Mouse (Mus musculus) liver, embryonic 14.5 days (tissue): ENCODE results near the gene St6galnac5. TPM values are rescaled to one million over a fixed set of nuclear protein-coding genes. Genes with fewer than 3 reads are reported as not detected.

ENCODE experiments used
- ATAC-seq: fragments of 200-750 bp; cut with Nextera tagmentation; 2 replicates; pipeline ENCODE4 v1.8.0; 2017; ENCODE audit warnings: moderate number of reproducible peaks, mild to moderate bottlenecking, moderate library complexity; ENCODE audit not compliant: insufficient read depth
- DNase-seq, 3 experiments: peaks; one replicate each; pipeline ENCODE4 v3.0.0-alpha.2; 2012 to 2013; ENCODE audit warnings: low read depth in 3 of 3, low spot score in 3 of 3
- H3K27ac ChIP-seq: fragments of 300-500 bp; sonication (generic); 2 replicates; pipeline ENCODE4 v1.5.1; 2014; ENCODE audit warnings: moderate library complexity, mild to moderate bottlenecking, control low read depth, inconsistent platforms
- H3K27me3 ChIP-seq: fragments of 300-500 bp; sonication (generic); 2 replicates; pipeline ENCODE4 v1.6.1; 2014; ENCODE audit warnings: mild to moderate bottlenecking, low read length, moderate library complexity; ENCODE audit not compliant: control insufficient read depth, insufficient read depth
- H3K36me3 ChIP-seq: fragments of 300-500 bp; sonication (generic); replicated peaks from 2 replicates; pipeline ENCODE4 v1.6.1; 2014; ENCODE audit warnings: low read depth; ENCODE audit not compliant: control insufficient read depth, insufficient read depth
- H3K4me1 ChIP-seq, 2 experiments: fragments of 200-500 bp in 1 of 2; fragments of 300-500 bp in 1 of 2; sonication (generic) in 1 of 2; replicated peaks; 2 replicates each; pipeline ENCODE4 v1.6.1; 2012 to 2014; ENCODE audit warnings: antibody characterized with exemption in 1 of 2, inconsistent platforms in 1 of 2, low read length in 1 of 2; ENCODE audit not compliant: control insufficient read depth in 2 of 2, insufficient read depth in 2 of 2
- H3K4me2 ChIP-seq: fragments of 300-500 bp; sonication (generic); 2 replicates; pipeline ENCODE4 v1.6.1; 2014; ENCODE audit warnings: low read depth, mild to moderate bottlenecking, control low read depth, moderate library complexity
- H3K4me3 ChIP-seq, 2 experiments: fragments of 200-500 bp in 1 of 2; fragments of 300-500 bp in 1 of 2; sonication (generic) in 1 of 2; 2 replicates each; pipeline ENCODE4 v1.5.1; 2012 to 2014; ENCODE audit warnings: low read depth in 2 of 2, low read length in 2 of 2, mild to moderate bottlenecking in 2 of 2, control low read depth in 1 of 2, inconsistent platforms in 1 of 2, moderate library complexity in 1 of 2; ENCODE audit not compliant: insufficient read depth in 1 of 2
- H3K9ac ChIP-seq: fragments of 300-500 bp; sonication (generic); replicated peaks from 2 replicates; pipeline ENCODE4 v1.6.1; 2014; ENCODE audit warnings: mild to moderate bottlenecking, control low read depth, moderate library complexity
- H3K9me3 ChIP-seq: fragments of 300-500 bp; sonication (generic); 2 replicates; pipeline ENCODE4 v1.6.1; 2016; ENCODE audit warnings: low read length, mixed read lengths; ENCODE audit not compliant: control insufficient read depth
- CTCF ChIP-seq: IDR thresholded peaks from 2 replicates; pipeline ENCODE4 v1.5.1; 2016; ENCODE audit warnings: antibody characterized with exemption, low read depth, control low read depth
- EP300 ChIP-seq: IDR thresholded peaks from 2 replicates; pipeline ENCODE4 v1.6.1; 2016; ENCODE audit warnings: antibody characterized with exemption, low read depth
- WGBS: fragments of 180-500 bp; shearing (Covaris S2); extraction: QIAGEN DNeasy Blood & Tissue Kit; methylation state at CpG from one replicate; pipeline ENCODE4 v1.1.7; 2014; ENCODE audit not compliant: insufficient replicate concordance; 5-methylcytosine and 5-hydroxymethylcytosine counted together
- polyA plus RNA-seq, 2 experiments: library from polyadenylated mRNA; depleted of rRNA in 1 of 2; stranded (reverse) in 1 of 2; unstranded in 1 of 2; fragments of >200 nt; fragmentation: Nextera tagmentation in 1 of 2; extraction: Ambion mirVana in 1 of 2; gene quantifications; 2 replicates each; pipeline versions ENCODE4 v1.2.1 to v1.2.3; 2012 to 2014

Gene St6galnac5
- polyA plus RNA-seq, 2 experiments: 0.01 TPM; not detected in 1

- Histone ChIP-seq H3K4me3 (no peak overlapping the region), H3K9ac (no peak overlapping the region), H3K4me1 (peaks cover 6 to 31% of the 10 kb centered on the region in 2 experiments), H3K9me3 (no peaks in the 10 kb centered on the region), H3K27me3 (no peaks in the 10 kb centered on the region), H3K27ac (no peak overlapping the region), H3K36me3 (no peaks in the 10 kb centered on the region), H3K4me2 (no peak overlapping the region)
- DNase-seq: no peak
- 74% methylated on average over 11 of the region's 11 CpGs for WGBS
- TF ChIP-seq CTCF (no peak), EP300 (no peak)
- no peak for ATAC-seq
Measured at GRCm38 (mm10) chr3:152947031-152947640, 34.9 kb downstream of the St6galnac5 start.

GRCm38 (mm10) chr3:152944766-152945165 is 37.3 kb downstream of the St6galnac5 start:
- H3K4me1 ChIP-seq: peaks cover 2 to 18% of the 10 kb centered on the region in 2 experiments; a peak in 3 of 4 replicates
- no peaks in the 10 kb centered on the region for H3K36me3 ChIP-seq
- no peak overlapping the region for H3K9ac ChIP-seq
- H3K9me3 ChIP-seq: no peaks in the 10 kb centered on the region
- ATAC-seq: no peak
- H3K27ac ChIP-seq: no peak overlapping the region
- DNase-seq: no peak
- 82% methylated on average over 3 of the region's 3 CpGs for WGBS
- TF ChIP-seq EP300 (no peak), CTCF (no peak)
- no peak overlapping the region for H3K4me3 ChIP-seq
- H3K4me2 ChIP-seq: no peak overlapping the region
- H3K27me3 ChIP-seq: no peaks in the 10 kb centered on the region

GRCm38 (mm10) chr3:152942985-152943384 is 39.1 kb downstream of the St6galnac5 start:
- DNase-seq (peak in 1 of 3 experiments; percentile 29), ATAC-seq (0 out of 2 replicates have a peak, but pooled peaks have one; percentile 50)
- Histone ChIP-seq H3K4me1 (peaks cover 0 to 3% of the 10 kb centered on the region in 2 experiments; a peak in 1 of 4 replicates), H3K4me3 (no peak overlapping the region), H3K9ac (no peak overlapping the region), H3K27me3 (no peaks in the 10 kb centered on the region), H3K27ac (no peak overlapping the region), H3K9me3 (no peaks in the 10 kb centered on the region), H3K4me2 (no peak overlapping the region), H3K36me3 (no peaks in the 10 kb centered on the region)
- WGBS: 43% methylated on average over 11 of the region's 11 CpGs
- TF ChIP-seq EP300 (no peak), CTCF (no peak)

GRCm38 (mm10) chr3:152941671-152942070 is 40.4 kb downstream of the St6galnac5 start:
- H3K36me3 ChIP-seq: no peaks in the 10 kb centered on the region
- no peak for TF ChIP-seq EP300
- TF ChIP-seq CTCF: no peak
- 54% methylated on average over 5 of the region's 5 CpGs for WGBS
- DNase-seq (no peak), ATAC-seq (no peak)
- no peaks in the 10 kb centered on the region for H3K27me3 ChIP-seq
- no peak overlapping the region for H3K4me3 ChIP-seq
- no peak overlapping the region for H3K4me2 ChIP-seq
- no peaks in the 10 kb centered on the region for H3K9me3 ChIP-seq
- H3K4me1 ChIP-seq: peaks cover 0 to 3% of the 10 kb centered on the region in 2 experiments; a peak in 1 of 4 replicates
- H3K9ac ChIP-seq: no peak overlapping the region
- H3K27ac ChIP-seq: no peak overlapping the region

- no peak for ATAC-seq
Measured at GRCm38 (mm10) chr3:152936313-152936712, 45.7 kb downstream of the St6galnac5 start.

More at GRCm38 (mm10) chr3:152936313-152936712, 45.7 kb downstream of the St6galnac5 start:
- no peak overlapping the region for H3K27ac ChIP-seq
- no peak overlapping the region for H3K9ac ChIP-seq
- no peak for TF ChIP-seq CTCF
- no peak for TF ChIP-seq EP300
- H3K36me3 ChIP-seq: no peaks in the 10 kb centered on the region
- no peak for DNase-seq
- H3K4me3 ChIP-seq: no peak overlapping the region
- no peaks in the 10 kb centered on the region for H3K9me3 ChIP-seq
- no peaks in the 10 kb centered on the region for H3K27me3 ChIP-seq
- no peak overlapping the region for H3K4me2 ChIP-seq
- 0 out of 4 replicates have a peak, but pooled peaks cover 0 to 6% of the 10 kb centered on the region in 2 experiments for H3K4me1 ChIP-seq
- 35% methylated on average over 3 of the region's 3 CpGs for WGBS
